Mouse (Mus musculus) cortical plate, adult 2 months (tissue): ENCODE measurements around the gene Uhrf1. TPM values are rescaled to one million over a fixed set of nuclear protein-coding genes. Genes with fewer than 3 reads are reported as not detected.

ENCODE experiments used
- H3K27ac ChIP-seq: fragments of 200-500 bp; 2 replicates; pipeline ENCODE4 v1.5.1; 2012; ENCODE audit warnings: low read length, control low read depth, inconsistent platforms; ENCODE audit not compliant: insufficient read depth
- H3K4me1 ChIP-seq: fragments of 200-500 bp; 2 replicates; pipeline ENCODE4 v1.6.1; 2011; ENCODE audit warnings: low read length; ENCODE audit not compliant: control insufficient read depth, insufficient read depth
- H3K4me3 ChIP-seq: fragments of 200-500 bp; 2 replicates; pipeline ENCODE4 v1.5.1; 2011; ENCODE audit warnings: mild to moderate bottlenecking, low read length, control low read depth; ENCODE audit not compliant: insufficient read depth
- CTCF ChIP-seq: fragments of 200-500 bp; IDR thresholded peaks from 2 replicates; pipeline ENCODE4 v1.5.1; 2011; ENCODE audit warnings: mild to moderate bottlenecking, control low read depth, low read length; ENCODE audit not compliant: insufficient read depth; ENCODE audit errors: extremely low read depth
- POLR2A ChIP-seq: fragments of 200-500 bp; IDR thresholded peaks from 2 replicates; pipeline ENCODE4 v1.6.1; 2011; ENCODE audit warnings: mild to moderate bottlenecking, low read length, control low read depth; ENCODE audit not compliant: insufficient read depth; ENCODE audit errors: extremely low read depth
- polyA plus RNA-seq: library from polyadenylated mRNA; depleted of rRNA; stranded (reverse); fragments of >200 nt; gene quantifications from 2 replicates; pipeline ENCODE4 v1.2.3, GENCODE M21; 2012; rRNA removed

The Uhrf1 gene
- polyA plus RNA-seq, 1 experiment = 1.8 TPM

GRCm38 (mm10) chr17:56372109-56372508, 69.0 kb downstream of the Uhrf1 start:
- Histone ChIP-seq H3K27ac (peak overlapping the region; percentile 81), H3K4me1 (peaks cover 31% of the 10 kb centered on the region), H3K4me3 (no peak overlapping the region)
- TF ChIP-seq POLR2A (no peak), CTCF (peak; percentile 39; the same call in 1 of the 2 replicates)

Other genes with a start within 250 kb of the Uhrf1 start
- gene Ubxn6, start 228.3 kb upstream of the Uhrf1 start, polyA plus RNA-seq = 109 and 120 TPM in 2 replicates
- 126 and 148 TPM in 2 replicates for gene Hdgfl2, start 223.7 kb upstream of the Uhrf1 start, polyA plus RNA-seq
- gene Plin4, start 193.5 kb upstream of the Uhrf1 start, polyA plus RNA-seq = 0.73 and 1.2 TPM in 2 replicates
- 0.55 and 0.67 TPM in 2 replicates for gene Plin5, start 185.7 kb upstream of the Uhrf1 start, polyA plus RNA-seq
- gene Lrg1, start 181.3 kb upstream of the Uhrf1 start, polyA plus RNA-seq = 2.6 and 3.1 TPM in 2 replicates
- 87.3 and 88.9 TPM in 2 replicates for gene Sema6b, start 163.0 kb upstream of the Uhrf1 start, polyA plus RNA-seq
- gene Tnfaip8l1, start 140.8 kb upstream of the Uhrf1 start, polyA plus RNA-seq = 7.5 and 8.5 TPM in 2 replicates
- 43.3 and 45.8 TPM in 2 replicates for gene Mydgf, start 119.4 kb upstream of the Uhrf1 start, polyA plus RNA-seq
- gene Dpp9, start 84.4 kb upstream of the Uhrf1 start, polyA plus RNA-seq = 51.2 and 52.0 TPM in 2 replicates
- 23.3 and 24.1 TPM in 2 replicates for gene Fem1a, start 46.5 kb upstream of the Uhrf1 start, polyA plus RNA-seq
- 4.2 and 4.8 TPM in 2 replicates for gene Ticam1, start 26.5 kb upstream of the Uhrf1 start, polyA plus RNA-seq
- gene Plin3, start 10.4 kb upstream of the Uhrf1 start, polyA plus RNA-seq = 8.4 and 10.1 TPM in 2 replicates
- not detected in 2 replicates for gene Arrdc5, start 3.0 kb upstream of the Uhrf1 start, polyA plus RNA-seq
- 43.5 and 45.0 TPM in 2 replicates for gene Kdm4b, start 22.7 kb downstream of the Uhrf1 start, polyA plus RNA-seq
- gene Ptprs, start 173.2 kb downstream of the Uhrf1 start, polyA plus RNA-seq = 688 and 773 TPM in 2 replicates
- not detected in 2 replicates for gene Znrf4, start 209.1 kb downstream of the Uhrf1 start, polyA plus RNA-seq